Mouse (Mus musculus) heart, postnatal 36 days (tissue): ENCODE results near the gene Gpr179. TPM values are rescaled to one million over a fixed set of nuclear protein-coding genes. Genes with fewer than 3 reads are reported as not detected.

Experiments used
- DNase-seq, 2 experiments: peaks; one replicate each; pipeline ENCODE4 v3.0.0; 2021 to 2022
- intact Hi-C: fragments of 180-260 bp; cut with DNase I; formaldehyde crosslinking; loops from one replicate; pipeline ENCODE4 v1.15.1; 2025
- total RNA-seq, 2 experiments: library from RNA; stranded (reverse); gene quantifications; 2 replicates each; pipeline ENCODE4 v1.2.3; 2021

Gpr179 gene
- total RNA-seq, 2 experiments from 2014 or later, result 0.08 to 0.11 TPM

DNA sequence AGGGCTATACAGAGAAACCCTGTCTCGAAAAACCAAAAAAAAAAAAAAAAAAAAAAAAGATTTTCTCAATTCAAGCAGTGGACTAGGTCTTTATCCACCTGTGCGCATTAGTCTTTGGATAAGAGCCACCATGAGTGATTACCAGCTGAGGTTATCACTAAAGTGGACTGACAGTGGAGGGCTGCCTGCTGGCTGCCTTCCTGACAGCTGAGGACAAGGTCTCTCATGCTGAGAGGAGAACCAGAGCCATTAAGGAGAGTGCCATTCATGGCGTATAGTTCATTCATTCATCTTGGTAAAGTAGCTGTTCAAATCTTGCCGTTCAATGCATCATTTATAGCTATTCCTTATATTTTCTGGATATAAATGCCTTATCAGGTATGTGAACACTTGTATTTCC is 55.3 kb downstream of the Gpr179 start:
- no peak for DNase-seq
- intact Hi-C loops, result no loop called here

DNA sequence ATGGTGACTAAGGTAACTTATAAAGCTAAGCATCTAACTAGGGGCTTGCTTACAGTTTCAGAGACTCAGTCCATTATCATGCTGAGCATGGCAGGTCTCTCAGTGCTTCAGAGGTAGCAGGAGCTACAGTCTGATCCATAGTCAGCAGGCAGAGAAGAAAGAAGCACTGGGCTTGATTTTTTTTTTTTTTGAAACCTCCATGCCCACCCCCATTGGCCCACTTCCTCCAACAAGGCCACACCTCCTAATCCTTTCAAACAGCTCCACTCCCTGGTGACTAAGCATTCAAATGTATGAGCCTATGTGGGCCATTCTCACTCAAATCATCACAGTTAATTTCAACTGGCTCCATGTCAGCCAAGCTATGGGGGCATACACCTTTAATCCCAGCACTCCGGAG is 59.1 kb downstream of the Gpr179 start:
- intact Hi-C loops, result no loop called here
- no peak for DNase-seq

DNA sequence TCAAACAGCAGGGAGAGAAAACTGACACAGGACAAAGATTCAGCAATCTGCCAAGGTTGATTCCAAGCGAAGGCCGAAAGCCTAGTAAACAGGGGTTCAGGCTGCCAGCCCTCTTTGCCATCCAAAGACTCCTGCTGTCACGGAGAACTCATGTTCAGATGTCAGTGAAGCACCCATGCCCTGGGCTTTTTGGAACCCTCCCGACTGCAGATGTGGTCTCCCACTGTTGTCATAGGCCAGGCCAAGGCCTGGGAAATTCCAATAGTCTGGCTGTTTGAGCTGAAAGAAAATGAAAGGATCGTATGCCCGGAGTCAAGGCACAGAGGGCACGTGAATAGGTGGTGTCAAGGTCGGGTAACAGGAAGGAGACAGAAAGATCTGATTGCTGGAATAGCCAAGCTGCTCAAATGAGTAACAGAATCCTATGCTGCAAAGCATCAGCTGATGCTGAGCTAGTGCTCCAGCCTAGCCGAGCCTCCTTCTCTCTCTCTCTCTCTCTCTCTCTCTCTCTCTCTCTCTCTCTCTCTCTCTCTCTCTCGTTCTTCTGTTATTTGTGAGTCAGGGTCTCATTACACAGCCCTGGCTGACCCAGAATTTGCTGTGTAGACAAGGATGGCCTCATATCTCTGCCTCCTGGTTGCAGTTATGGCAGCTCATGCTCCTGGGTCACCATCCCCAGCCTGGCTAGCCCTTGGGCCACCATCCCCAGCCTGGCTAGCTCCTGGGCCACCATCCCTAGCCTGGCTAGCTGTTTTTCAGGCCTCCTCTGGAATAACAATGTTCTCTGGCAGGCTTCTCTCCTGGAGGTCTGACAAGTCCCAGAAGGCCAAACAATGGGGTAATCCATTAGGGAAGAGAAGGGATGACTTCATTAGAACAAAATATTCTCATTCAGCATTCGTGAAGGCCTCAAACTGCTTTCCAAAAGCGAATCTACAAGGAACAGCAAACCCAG is 62.3 kb downstream of the Gpr179 start:
- peak; percentile 62 to 72 for DNase-seq
- intact Hi-C loops, result no loop called here

DNA sequence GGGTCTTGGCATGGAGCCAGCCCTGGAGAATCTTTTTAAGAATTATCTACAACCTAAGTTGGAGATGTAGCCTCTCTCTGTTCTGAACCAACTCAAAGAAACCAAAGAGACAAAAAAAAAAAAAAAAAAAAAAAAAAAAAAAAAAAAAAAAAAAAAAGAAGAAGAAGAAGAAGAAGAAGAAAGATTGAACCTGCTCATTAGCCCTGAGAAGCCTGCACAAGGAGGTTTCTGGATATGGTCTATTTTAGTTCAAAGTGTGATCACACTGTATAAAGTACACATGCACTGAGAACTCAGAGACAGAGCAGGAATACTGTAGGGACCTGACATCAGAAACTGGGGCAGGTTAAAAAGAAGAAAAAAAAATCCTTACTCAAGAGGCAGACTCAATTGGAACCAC is 64.2 kb downstream of the Gpr179 start:
- no peak for DNase-seq
- intact Hi-C loops, result no loop called here

DNA sequence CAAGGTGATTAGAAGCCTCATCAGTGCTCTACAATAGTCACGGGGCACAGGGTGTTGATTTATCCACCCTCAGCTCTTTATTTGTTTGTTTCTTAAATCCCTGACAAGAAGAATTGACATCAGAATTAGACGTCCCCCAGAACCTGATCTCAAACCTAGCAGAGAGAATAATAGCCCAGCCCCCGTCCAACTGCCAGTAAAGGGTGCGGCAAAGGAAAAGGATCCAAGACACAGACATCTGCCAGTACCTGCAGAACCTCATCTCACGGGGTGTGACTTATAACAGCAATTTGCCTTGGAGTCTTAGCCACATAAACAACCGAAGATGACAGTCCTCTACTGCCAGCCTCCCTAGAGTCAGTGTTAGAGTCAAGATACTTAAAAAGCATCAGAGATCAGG is 64.9 kb downstream of the Gpr179 start:
- no peak for DNase-seq
- intact Hi-C loops, result no loop called here

DNA sequence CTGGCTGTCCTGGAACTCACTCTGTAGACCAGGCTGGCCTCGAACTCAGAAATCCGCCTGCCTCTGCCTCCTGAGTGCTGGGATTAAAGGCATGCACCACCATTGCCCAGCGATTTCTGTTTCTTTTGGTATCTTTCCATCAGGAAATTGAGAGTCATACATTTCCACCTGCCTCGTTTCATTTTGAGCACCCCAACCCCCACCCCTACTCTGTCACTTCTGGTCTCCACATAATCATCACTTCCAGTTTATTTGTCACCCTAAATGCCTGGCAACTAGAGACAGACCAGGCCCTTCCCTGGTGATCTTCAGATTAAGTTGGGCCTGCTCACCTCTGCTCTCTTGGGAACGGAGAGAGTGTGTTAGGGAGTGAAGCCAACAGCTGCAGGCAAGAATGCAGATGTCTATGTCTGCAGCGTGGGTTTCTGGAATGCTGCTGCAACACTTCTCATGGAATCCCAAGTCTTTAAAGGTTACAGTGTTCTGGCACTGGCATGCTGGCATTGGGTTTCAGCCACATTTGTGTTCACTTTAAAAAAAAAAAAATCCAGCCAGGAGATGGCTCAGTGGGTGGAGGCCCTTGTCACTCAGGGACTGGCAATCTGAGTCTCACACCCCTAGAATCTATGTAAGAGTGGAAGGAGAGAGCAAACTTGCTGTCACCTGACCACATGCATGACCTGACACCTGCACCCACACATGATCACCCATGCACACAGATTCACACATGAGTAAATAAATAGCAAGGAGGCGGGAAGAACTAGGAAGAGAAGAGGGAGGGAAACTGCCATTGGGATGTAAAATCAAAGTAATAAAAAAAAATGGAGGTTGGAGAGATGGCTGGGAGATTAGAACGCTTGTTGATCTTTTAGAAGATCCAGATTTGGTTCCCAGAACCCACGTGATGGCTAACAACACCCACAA is 65.8 kb downstream of the Gpr179 start:
- intact Hi-C loops, result no loop called here
- no peak for DNase-seq

DNA sequence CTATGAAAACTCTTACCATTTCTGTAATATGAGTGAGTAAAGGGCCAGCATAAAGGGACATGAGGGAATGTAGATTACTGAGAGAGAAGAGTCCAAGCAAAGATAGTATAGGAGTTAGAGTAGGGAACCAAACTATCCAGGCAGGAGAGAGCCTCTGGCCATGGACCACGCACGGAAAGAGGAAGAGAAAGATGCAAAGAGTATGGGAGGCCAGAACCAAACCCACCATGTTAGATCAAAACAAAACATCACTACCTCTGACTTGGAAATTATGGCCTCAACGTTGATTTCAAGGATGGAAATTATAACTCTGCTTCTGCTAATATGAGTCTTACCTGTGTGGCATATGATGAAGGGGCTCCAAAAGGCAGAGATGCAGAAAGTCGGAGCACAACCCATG is 67.0 kb downstream of the Gpr179 start:
- intact Hi-C loops, result no loop called here
- no peak for DNase-seq

DNA sequence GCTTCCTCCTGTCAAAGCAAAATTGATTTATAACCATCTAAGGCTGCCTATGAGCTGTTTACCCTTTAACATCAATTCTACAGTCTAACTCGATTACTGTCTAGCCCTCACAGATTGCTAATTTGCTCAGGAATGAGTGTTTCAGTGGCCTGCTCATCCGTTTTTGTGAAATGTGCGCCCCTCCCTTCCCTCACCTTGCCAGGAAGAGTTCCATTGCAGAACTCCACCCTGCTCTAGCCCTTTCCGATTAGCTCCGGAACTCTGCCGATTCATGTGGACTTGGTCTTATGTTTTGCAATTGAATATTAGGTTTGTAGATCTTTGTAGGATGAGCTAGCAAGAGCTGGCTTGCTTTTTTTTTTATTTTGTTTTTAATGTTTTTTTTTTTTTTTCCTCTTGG is 69.7 kb downstream of the Gpr179 start:
- intact Hi-C loops, result loop anchor here (1.0 kb wide), 1 partner anchor 20 kb away; no protein-coding TSS in a partner anchor
- no peak for DNase-seq

Other genes with a start within 250 kb of the Gpr179 start
- gene Tbx21, start 236.7 kb downstream of the Gpr179 start, total RNA-seq, result not detected
- 10 to 100 TPM; 11.0 to 15.3 TPM for gene Tbkbp1, start 200.6 kb downstream of the Gpr179 start, total RNA-seq
- 10 to 100 TPM; 83.7 to 85.7 TPM for gene Kpnb1, start 164.2 kb downstream of the Gpr179 start, total RNA-seq
- gene Npepps, start 71.4 kb downstream of the Gpr179 start, total RNA-seq, result 10 to 100 TPM; 79.6 to 87.6 TPM
- gene Mrpl45, start 36.4 kb downstream of the Gpr179 start, total RNA-seq, result 10 to 100 TPM; 55.3 to 65.3 TPM
- gene Socs7, start 10.5 kb upstream of the Gpr179 start, total RNA-seq, result 10 to 100 TPM; 18.3 to 19.6 TPM
- 10 to 100 TPM; 16.0 to 18.0 TPM for gene Arhgap23, start 63.5 kb upstream of the Gpr179 start, total RNA-seq
- not detected for gene 4933428G20Rik, start 148.3 kb upstream of the Gpr179 start, total RNA-seq
- gene Srcin1, start 224.1 kb upstream of the Gpr179 start, total RNA-seq, result under 1 TPM; 0.08 to 0.16 TPM